Mouse (Mus musculus): ENCODE results near the gene Lcn2. TPM values are rescaled to one million over a fixed set of nuclear protein-coding genes. Genes with fewer than 3 reads are reported as not detected.

The Lcn2 gene
- polyA plus RNA-seq, 1 experiment = 23.8 TPM

- no peak overlapping the region for H3K27ac ChIP-seq (ENCODE audit: control insufficient read depth, insufficient read depth, low read length)
- peaks cover 12% of the 10 kb centered on the region for H3K4me1 ChIP-seq (replicated peaks; ENCODE audit: control insufficient read depth, insufficient read depth, low read length)
- 21% methylated on average over 9 of the region's 9 CpGs for WGBS
- DNase-seq = no peak
- H3K36me3 ChIP-seq (ENCODE audit: control insufficient read depth, insufficient read depth, low read length) = no peaks in the 10 kb centered on the region
- no peak for TF ChIP-seq POLR2A (IDR thresholded peaks at IDR 0.05; ENCODE audit: control insufficient read depth, extremely low read depth, insufficient read depth, low read length, poor library complexity)
- no peak for TF ChIP-seq CTCF (IDR thresholded peaks at IDR 0.05; ENCODE audit: borderline replicate concordance, control insufficient read depth, extremely low read depth, insufficient read depth, low read length, poor library complexity)
- H3K27me3 ChIP-seq (ENCODE audit: control insufficient read depth, insufficient read depth, low read length) = peaks cover 3% of the 10 kb centered on the region
- no peak overlapping the region for H3K4me3 ChIP-seq (ENCODE audit: control insufficient read depth, insufficient read depth, low read length)
Measured at GRCm38 (mm10) chr2:32351471-32351961, 36.5 kb downstream of the Lcn2 start.

DNA sequence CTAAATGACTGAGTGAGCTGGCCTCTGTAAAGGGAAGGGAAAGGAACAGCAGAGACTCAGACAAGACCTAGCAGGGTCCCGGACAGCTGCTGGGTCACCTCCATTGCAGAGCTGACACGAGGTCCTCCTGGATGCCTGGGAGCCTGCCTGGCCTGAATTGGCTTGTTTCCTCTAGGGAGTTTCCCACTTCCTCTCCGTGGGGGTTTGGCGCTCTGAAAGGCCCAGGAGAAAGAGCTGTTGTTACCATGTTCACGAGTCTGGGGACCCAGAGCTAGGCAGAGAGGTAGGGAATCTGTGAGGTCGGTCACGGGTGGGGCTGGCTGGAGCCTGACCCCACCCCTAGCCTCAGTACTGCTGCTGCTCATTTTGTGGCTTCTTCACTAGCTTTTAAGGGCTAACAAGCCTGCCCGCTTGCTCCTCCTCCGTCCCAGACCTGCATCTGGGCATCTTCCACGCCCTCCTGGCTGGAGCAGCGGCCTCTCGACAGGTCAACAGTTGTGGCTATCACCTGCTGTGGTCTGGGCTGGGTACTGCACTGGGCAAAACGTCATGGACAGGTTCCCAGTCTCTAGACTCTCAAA, 37.5 kb downstream of the Lcn2 start:
- no peak for TF ChIP-seq POLR2A (IDR thresholded peaks at IDR 0.05; ENCODE audit: control insufficient read depth, extremely low read depth, insufficient read depth, low read length, poor library complexity)
- no peak for TF ChIP-seq CTCF (IDR thresholded peaks at IDR 0.05; ENCODE audit: borderline replicate concordance, control insufficient read depth, extremely low read depth, insufficient read depth, low read length, poor library complexity)
- Histone ChIP-seq H3K4me1 (replicated peaks; ENCODE audit: control insufficient read depth, insufficient read depth, low read length) (peaks cover 12% of the 10 kb centered on the region), H3K27ac (ENCODE audit: control insufficient read depth, insufficient read depth, low read length) (no peak overlapping the region), H3K4me3 (ENCODE audit: control insufficient read depth, insufficient read depth, low read length) (no peak overlapping the region), H3K27me3 (ENCODE audit: control insufficient read depth, insufficient read depth, low read length) (peaks cover 3% of the 10 kb centered on the region), H3K36me3 (ENCODE audit: control insufficient read depth, insufficient read depth, low read length) (no peaks in the 10 kb centered on the region)
- 53% methylated on average over 13 of the region's 13 CpGs for WGBS
- no peak for DNase-seq

DNA sequence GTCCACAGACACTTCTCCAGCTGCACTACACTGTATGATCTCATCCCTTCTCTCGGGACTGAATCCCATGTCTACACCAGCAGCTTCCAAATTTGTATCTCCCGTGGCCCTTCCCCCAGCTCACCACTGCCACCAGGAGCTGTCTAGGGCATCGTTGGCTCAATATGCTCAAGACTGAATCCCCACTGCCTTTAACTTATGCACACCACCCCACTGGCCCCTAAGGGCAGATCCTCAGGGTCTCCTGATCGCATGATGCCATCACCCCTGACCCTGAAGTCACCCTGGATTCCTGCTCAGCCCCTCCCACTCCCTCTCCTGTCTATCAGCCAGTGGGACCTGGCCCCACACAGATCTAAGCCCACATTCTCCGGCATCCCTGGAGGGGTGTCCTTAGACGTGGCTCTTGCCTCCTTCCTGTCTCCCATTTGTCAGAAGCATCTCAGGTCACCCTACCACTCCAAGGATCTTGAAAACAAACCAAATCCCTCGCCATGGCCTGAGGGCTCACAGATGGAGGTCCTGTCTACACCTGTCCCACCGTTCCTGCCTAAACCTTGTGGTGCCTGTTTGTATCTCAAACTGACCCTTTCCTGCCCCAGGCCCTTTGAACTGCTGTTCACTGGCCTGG, 38.3 kb downstream of the Lcn2 start:
- Histone ChIP-seq H3K36me3 (ENCODE audit: control insufficient read depth, insufficient read depth, low read length) (no peaks in the 10 kb centered on the region), H3K4me1 (replicated peaks; ENCODE audit: control insufficient read depth, insufficient read depth, low read length) (peaks cover 12% of the 10 kb centered on the region), H3K27me3 (ENCODE audit: control insufficient read depth, insufficient read depth, low read length) (peaks cover 3% of the 10 kb centered on the region), H3K27ac (ENCODE audit: control insufficient read depth, insufficient read depth, low read length) (no peak overlapping the region), H3K4me3 (ENCODE audit: control insufficient read depth, insufficient read depth, low read length) (no peak overlapping the region)
- TF ChIP-seq POLR2A (IDR thresholded peaks at IDR 0.05; ENCODE audit: control insufficient read depth, extremely low read depth, insufficient read depth, low read length, poor library complexity) (no peak), CTCF (IDR thresholded peaks at IDR 0.05; ENCODE audit: borderline replicate concordance, control insufficient read depth, extremely low read depth, insufficient read depth, low read length, poor library complexity) (no peak)
- no peak for DNase-seq
- 64% methylated on average over 8 of the region's 8 CpGs for WGBS

DNA sequence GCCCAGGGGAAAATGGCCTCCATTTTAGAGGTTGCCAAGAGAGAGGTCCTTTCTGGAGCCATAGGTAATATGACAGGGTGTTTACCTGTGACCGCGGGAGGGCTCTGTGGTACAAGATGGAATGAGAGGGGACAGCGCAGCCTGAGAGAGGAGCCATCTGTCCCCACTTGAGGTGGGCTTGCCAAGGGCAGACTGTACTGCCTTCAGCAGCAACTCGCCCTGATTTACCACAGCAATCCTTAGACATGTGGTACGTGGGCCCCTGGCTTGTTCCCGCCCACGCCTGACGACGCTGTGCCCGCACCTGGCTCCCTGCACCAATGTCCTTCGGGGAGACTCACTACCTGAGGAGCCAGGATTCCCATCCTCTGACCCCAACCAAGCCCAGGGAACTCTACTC, 39.7 kb downstream of the Lcn2 start:
- WGBS = 87% methylated on average over 11 of the region's 11 CpGs
- Histone ChIP-seq H3K4me3 (ENCODE audit: control insufficient read depth, insufficient read depth, low read length) (no peak overlapping the region), H3K27me3 (ENCODE audit: control insufficient read depth, insufficient read depth, low read length) (peaks cover 3% of the 10 kb centered on the region), H3K4me1 (replicated peaks; ENCODE audit: control insufficient read depth, insufficient read depth, low read length) (peaks cover 12% of the 10 kb centered on the region), H3K27ac (ENCODE audit: control insufficient read depth, insufficient read depth, low read length) (no peak overlapping the region), H3K36me3 (ENCODE audit: control insufficient read depth, insufficient read depth, low read length) (no peaks in the 10 kb centered on the region)
- DNase-seq = no peak
- TF ChIP-seq CTCF (IDR thresholded peaks at IDR 0.05; ENCODE audit: borderline replicate concordance, control insufficient read depth, extremely low read depth, insufficient read depth, low read length, poor library complexity) (no peak), POLR2A (IDR thresholded peaks at IDR 0.05; ENCODE audit: control insufficient read depth, extremely low read depth, insufficient read depth, low read length, poor library complexity) (no peak)

- H3K36me3 ChIP-seq (ENCODE audit: control insufficient read depth, insufficient read depth, low read length) = no peaks in the 10 kb centered on the region
- no peak overlapping the region for H3K4me3 ChIP-seq (ENCODE audit: control insufficient read depth, insufficient read depth, low read length)
- 89% methylated on average over 6 of the region's 6 CpGs for WGBS
- no peak overlapping the region for H3K27ac ChIP-seq (ENCODE audit: control insufficient read depth, insufficient read depth, low read length)
- TF ChIP-seq POLR2A (IDR thresholded peaks at IDR 0.05; ENCODE audit: control insufficient read depth, extremely low read depth, insufficient read depth, low read length, poor library complexity) (no peak), CTCF (IDR thresholded peaks at IDR 0.05; ENCODE audit: borderline replicate concordance, control insufficient read depth, extremely low read depth, insufficient read depth, low read length, poor library complexity) (no peak)
- H3K4me1 ChIP-seq (replicated peaks; ENCODE audit: control insufficient read depth, insufficient read depth, low read length) = 0 out of 2 replicates have a peak, but pooled peaks cover 2% of the 10 kb centered on the region
- no peaks in the 10 kb centered on the region; the same call in 1 of the 2 replicates for H3K27me3 ChIP-seq (ENCODE audit: control insufficient read depth, insufficient read depth, low read length)
- DNase-seq = no peak
Measured at GRCm38 (mm10) chr2:32347019-32347418, 41.0 kb downstream of the Lcn2 start.

GRCm38 (mm10) chr2:32344598-32345321, 43.3 kb downstream of the Lcn2 start:
- H3K4me3 ChIP-seq (ENCODE audit: control insufficient read depth, insufficient read depth, low read length) = no peak overlapping the region
- WGBS = 88% methylated on average over 14 of the region's 14 CpGs
- TF ChIP-seq CTCF (IDR thresholded peaks at IDR 0.05; ENCODE audit: borderline replicate concordance, control insufficient read depth, extremely low read depth, insufficient read depth, low read length, poor library complexity) (no peak), POLR2A (IDR thresholded peaks at IDR 0.05; ENCODE audit: control insufficient read depth, extremely low read depth, insufficient read depth, low read length, poor library complexity) (no peak)
- H3K36me3 ChIP-seq (ENCODE audit: control insufficient read depth, insufficient read depth, low read length) = no peaks in the 10 kb centered on the region
- no peaks in the 10 kb centered on the region for H3K4me1 ChIP-seq (replicated peaks; ENCODE audit: control insufficient read depth, insufficient read depth, low read length)
- no peaks in the 10 kb centered on the region for H3K27me3 ChIP-seq (ENCODE audit: control insufficient read depth, insufficient read depth, low read length)
- H3K27ac ChIP-seq (ENCODE audit: control insufficient read depth, insufficient read depth, low read length) = no peak overlapping the region
- DNase-seq = no peak

Measured in thymus, adult 2 months (tissue).